Mouse (Mus musculus) liver, embryonic 14.5 days (tissue): ENCODE measurements around the gene Pbx1.

Experiments used
- CTCF ChIP-seq: IDR thresholded peaks from 2 replicates; pipeline ENCODE4 v1.5.1; 2016; ENCODE audit warnings: antibody characterized with exemption, low read depth, control low read depth
- EP300 ChIP-seq: IDR thresholded peaks from 2 replicates; pipeline ENCODE4 v1.6.1; 2016; ENCODE audit warnings: antibody characterized with exemption, low read depth

DNA sequence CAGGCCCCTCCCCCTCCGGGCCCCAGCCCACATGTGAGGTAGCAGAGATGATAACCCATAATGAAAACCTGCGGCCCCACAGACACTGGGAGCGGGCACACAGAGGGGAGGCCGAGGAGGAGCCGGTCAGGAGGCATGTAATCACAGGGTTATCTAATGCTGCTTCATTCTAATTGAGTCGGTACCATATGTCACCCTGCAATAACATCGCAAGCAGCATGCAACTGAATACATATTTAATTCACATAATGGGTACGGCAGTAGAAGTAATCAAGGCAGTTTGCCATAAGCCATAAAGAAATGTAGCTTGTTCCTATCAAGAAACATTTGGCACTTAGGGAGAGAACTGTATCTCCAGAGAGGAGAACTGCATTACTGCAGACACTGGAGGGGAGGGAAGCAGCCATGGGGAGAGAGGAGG lies 123.0 kb downstream of the Pbx1 start:
- TF ChIP-seq CTCF (no peak), EP300 (no peak)
